Mouse (Mus musculus): ENCODE results near the gene Nell2.

GRCm38 (mm10) chr15:95289047-95289446 is 239.3 kb downstream of the Nell2 start:
- no peak for TF ChIP-seq POLR2A (IDR thresholded peaks at IDR 0.05; ENCODE audit: low read depth, low read length)
- no peak for TF ChIP-seq CTCF (IDR thresholded peaks at IDR 0.05; ENCODE audit: extremely low read depth, insufficient read length, insufficient replicate concordance, low read depth, low read length)

Data from small intestine, adult 2 months (tissue).